Mouse (Mus musculus) frontal cortex, adult (tissue): ENCODE results near the gene Nod1.
"Not testable (repeated sequence)": the region's sequence is repeated elsewhere in the genome, so short reads cannot be mapped to it uniquely, and the experiment has no call there.

Experiments
- ATAC-seq: cut with Nextera tagmentation; 2 replicates; pipeline ENCODE4 v1.9.2; 2017; ENCODE audit warnings: mild to moderate bottlenecking, moderate library complexity, mixed read lengths; ENCODE audit not compliant: low TSS enrichment

Nod1 gene

GRCm38 (mm10) chr6:54979426-54979825 is 7.0 kb upstream of the Nod1 start:
- no peak for ATAC-seq

DNA sequence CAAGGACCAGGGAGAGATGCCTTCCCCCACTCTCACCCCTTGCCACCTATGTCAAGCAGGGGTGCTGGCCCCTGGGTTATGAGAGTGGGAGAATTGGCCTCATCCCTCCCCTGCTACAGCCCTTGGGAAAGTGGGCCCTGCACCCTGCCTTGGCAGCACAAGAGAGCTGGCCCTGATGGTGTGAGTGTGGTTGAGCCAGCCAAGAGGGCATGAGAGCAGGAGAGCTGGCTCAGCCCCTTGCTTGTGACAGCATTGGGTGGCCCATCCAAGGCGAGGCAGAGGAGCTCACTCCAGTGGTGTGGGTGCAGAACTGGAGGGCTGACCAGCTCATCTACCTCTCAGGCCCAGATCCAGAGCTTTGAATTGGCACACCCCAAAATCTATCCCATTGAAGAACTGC is 3.2 kb upstream of the Nod1 start:
- ATAC-seq: no peak

GRCm38 (mm10) chr6:54974501-54974900 is 2.1 kb upstream of the Nod1 start:
- ATAC-seq: no peak

GRCm38 (mm10) chr6:54972929-54973211 is 458 bp upstream of the Nod1 start:
- ATAC-seq: peak; percentile 64; the same call in 1 of the 2 replicates

GRCm38 (mm10) chr6:54971731-54972110 is 691 bp downstream of the Nod1 start:
- no peak for ATAC-seq

- no peak for ATAC-seq
Measured at GRCm38 (mm10) chr6:54970506-54970905, 1.9 kb downstream of the Nod1 start.

DNA sequence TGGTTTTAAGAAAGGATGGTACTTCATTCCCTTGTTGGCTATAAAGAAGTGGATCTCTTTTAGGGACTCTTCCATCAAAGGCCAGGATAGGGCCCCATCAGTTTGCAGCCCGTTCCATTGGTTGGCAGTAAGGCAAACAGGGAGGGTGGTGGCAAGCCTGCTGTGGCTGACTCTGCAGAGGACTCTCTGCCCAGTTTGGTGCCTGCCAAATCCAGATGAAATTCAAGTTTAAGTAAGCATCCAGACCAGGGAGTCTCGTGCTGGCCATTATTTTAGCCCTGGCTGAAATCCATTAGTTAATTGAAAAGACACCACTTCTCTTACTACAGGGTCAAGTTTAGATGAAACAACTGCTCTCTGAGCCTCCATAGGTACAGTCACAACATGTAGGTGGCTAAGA is 2.6 kb downstream of the Nod1 start:
- ATAC-seq: no peak

DNA sequence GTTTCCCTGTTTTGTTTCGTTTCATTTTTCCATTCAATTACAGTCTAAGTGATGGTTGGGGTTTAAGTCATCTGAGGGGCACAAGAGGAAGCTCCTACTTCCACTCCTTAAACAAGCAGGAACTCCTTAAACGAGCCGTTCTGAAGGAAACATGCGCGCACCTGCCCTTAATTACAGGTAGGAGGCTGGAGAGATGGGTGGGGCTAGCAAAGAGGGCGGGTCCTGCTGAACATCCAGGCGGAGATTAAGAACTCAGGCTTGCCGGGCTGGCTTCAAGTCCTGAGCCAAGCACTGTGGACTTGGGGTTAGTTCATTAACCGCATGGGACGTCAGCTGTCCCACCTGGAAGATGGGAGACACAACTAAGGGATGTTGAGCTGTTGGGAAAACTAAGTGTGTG is 4.8 kb downstream of the Nod1 start:
- ATAC-seq: no peak

GRCm38 (mm10) chr6:54965234-54965633 is 7.2 kb downstream of the Nod1 start:
- ATAC-seq: no peak

- no peak for ATAC-seq
Measured at GRCm38 (mm10) chr6:54964755-54965154, 7.7 kb downstream of the Nod1 start.

DNA sequence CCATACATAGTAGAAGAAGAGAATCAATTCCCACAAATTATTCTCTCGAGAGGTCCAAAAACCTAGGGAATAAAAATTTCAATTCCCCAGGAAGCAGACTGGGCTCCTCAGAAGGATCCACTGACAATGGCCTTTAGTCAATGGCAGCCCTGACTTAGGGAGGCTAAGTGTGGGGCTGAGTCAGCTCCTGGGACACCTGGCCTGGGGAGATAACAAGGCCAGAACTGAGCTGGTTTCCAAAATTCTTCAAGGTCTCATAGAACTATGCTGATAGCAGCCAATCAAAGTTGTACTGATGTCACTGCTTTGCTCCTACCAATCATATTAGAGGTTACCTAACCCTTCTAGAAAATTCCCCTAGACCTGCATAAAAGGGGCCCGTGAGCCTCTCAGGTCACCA is 8.8 kb downstream of the Nod1 start:
- ATAC-seq: no peak

- ATAC-seq: no peak
Measured at GRCm38 (mm10) chr6:54957655-54958054, 14.8 kb downstream of the Nod1 start.

- ATAC-seq: peak; percentile 57; the same call in 1 of the 2 replicates
Measured at GRCm38 (mm10) chr6:54956425-54956824, 16.0 kb downstream of the Nod1 start.

DNA sequence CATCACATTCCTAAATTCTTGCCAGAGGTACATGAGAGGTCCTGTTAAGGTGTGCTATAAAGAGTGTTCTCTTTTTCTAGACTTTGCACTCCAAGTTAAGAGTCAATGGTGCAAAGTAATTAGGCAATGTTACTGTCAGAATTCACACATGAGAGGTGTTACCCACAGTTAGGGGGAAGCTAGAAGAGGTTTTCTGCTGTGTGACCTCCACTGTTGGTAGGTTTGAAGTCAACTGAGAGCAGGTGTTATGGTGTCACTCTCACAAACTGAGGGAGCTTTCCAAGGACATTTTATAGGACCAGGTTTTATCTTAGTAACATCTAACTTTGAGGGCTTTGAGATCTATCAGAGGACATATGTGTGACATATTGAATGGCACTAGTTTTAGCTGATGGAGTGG is 16.5 kb downstream of the Nod1 start:
- no peak for ATAC-seq

DNA sequence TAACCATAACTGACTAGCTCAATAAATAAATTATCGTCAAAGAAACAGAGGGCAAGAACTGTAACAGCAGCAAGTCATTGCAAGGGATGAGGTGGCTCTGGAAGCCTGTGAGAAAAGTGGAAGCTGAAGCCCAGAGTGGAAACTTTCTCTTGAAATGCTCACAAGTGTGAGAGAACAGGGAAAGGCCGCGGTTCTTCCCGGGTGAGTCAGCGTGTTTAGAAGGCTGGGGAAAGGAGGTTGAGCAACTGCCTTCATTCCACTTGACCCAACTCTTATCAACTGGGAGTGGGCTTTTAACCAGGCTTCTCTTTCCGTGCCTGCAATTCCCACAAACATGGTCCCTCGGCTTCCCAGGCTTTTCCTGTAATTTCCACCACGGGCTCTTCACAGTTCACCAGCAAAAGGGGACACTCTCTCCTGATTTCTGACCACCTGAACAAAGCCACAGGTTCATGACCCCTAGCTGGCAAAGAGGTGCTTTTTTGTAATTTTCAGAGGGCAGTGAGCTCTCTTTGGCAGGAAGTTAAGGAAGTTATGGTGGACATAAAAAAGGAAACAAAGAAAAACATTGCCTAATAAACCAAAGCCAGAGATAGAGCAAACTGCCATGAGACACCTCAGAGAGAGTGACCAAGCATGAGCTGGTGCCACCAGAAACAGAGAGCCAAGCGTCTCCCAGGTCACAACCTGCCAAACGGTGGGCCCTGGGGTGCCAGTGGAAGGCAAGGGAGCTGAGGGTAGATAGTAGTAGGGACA is 17.6 kb downstream of the Nod1 start:
- ATAC-seq: no peak

DNA sequence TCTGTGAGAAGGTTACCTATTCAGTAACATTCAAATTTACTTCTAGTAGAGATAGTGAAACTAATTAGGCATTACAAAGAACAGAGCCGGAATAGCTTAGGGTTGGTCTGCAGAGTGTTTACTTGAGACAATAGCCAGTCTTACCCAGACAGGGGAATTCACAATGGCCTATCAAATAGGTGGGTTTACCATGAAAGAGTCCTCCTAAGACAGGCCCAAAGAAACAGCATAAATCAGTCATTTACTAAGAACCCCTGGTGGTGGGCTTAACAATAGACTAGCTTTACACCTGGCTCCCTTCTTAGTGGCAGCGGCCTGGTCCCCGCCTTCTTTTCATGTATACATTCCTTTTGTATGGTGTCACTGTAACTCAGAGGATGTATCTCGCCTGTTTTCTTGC is 19.0 kb downstream of the Nod1 start:
- not testable (repeated sequence) for ATAC-seq

- ATAC-seq: no peak
Measured at GRCm38 (mm10) chr6:54952542-54952941, 19.9 kb downstream of the Nod1 start.

GRCm38 (mm10) chr6:54948682-54949081 is 23.7 kb downstream of the Nod1 start:
- ATAC-seq: no peak

DNA sequence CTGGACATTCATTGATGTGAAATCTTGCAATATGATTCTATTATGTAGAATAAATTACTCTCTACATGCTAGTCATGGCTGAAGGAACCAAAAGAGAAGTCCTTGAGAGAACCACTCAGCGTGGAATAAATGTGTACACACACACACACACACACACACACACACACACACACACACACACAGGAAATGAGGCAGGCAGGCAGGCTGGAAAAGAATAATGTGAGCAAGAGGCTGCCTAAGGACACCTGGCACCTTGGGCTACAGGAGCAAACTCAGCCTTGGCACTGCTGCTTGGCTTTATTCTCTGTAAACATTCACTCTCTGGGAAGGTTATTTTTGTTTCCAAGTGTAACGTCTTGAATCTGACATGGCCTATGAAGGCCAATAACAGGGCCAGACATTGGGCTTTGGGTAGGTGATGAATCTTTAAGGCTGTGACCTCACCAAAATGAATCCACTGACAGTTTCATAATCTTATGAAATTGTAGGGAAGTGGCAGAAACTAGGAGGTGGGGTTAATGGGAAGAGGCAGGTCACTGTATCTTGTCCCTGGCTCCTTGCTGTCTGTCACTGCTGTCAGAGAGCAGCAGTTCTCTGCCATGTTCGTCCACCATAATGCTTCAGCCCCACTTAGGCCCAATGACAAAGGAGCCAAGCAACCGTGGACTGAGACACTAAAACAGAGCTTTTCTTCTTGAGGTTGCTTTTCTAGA is 26.0 kb downstream of the Nod1 start:
- ATAC-seq: no peak

- no peak for ATAC-seq
Measured at GRCm38 (mm10) chr6:54944551-54944950, 27.9 kb downstream of the Nod1 start.

DNA sequence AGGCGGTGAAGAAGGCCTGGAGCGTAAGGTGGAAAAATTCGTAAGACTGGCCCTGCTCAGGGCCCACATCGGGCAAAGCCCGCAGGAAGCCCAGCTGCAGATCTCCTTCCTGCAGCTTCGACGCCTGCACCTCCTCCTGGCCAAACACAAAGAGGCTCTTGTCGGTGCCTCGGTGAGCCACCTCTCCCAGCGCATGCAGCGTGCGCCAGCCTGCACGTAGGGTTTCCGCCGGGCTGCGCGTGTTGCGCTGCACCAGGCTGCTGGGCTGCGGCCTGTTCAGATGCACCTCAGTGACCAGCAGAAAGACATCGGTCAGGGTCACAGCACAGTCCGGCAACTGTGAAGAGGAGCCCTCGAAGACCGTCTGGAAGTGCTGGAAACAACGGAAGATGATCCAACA is 28.7 kb downstream of the Nod1 start:
- ATAC-seq: no peak

DNA sequence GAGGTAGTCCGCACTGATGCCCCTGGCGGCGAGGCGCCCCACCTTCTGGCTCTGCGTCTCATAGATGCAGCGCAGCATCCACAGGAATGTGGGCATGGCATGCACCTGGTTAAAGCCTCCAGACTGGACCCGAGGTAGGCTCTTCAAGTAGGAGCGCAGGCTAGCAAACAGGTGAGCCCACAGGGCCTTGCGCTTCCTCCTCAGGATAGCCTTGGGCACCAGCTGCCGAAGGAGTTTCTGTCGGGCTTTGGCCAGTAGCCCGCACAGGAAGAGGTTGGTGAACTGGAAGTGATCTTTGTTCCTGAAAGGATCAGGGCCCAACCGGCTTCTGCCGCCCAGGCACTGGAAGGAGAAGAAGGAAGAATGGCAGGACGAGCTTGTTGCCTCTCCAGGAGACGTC is 29.1 kb downstream of the Nod1 start:
- no peak for ATAC-seq

DNA sequence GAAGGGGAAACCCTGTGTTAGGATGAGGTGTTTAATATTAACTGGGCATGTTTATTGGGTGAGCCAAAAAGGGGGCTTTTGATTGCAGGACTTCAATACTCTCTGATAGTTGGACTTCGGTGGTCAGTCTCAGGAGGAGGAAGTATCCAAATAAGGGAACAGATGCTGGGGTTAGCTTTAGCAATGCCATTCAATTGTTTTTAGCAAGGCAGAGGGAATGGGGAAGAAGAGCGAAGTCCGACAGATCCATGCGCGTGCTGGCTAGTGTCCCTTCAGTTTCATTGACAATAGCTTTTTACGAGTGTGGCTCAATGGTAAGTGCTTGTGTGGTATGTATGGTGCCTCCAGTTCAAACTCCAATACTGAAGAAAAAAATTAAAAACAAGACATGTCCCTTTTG is 31.3 kb downstream of the Nod1 start:
- no peak for ATAC-seq

DNA sequence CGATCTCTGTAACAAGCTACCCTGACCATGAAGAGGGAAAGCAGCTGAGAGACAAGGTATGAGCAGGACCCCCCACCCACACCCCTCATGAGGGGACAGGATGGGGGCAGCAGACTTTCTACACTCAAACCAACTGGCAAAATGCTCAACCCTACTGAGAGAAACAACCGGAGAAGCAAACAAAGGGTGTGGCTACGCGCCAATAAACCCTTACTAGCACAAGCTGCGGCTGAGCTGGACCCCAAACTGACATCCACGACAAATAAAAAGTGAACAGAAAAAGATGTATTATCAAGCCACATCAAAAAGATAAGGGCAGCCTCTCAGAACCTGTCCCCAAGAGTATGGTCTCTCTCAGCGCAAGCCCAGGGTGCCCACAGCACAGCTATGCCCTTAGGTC is 32.3 kb downstream of the Nod1 start:
- ATAC-seq: no peak
